Mouse (Mus musculus): ENCODE data around the gene 1700012B09Rik. TPM values are rescaled to one million over a fixed set of nuclear protein-coding genes. Genes with fewer than 3 reads are reported as not detected.

1700012B09Rik gene
- total and polyA plus RNA-seq, 3 experiments, result not detected

GRCm38 (mm10) chr9:14787356-14787755 is 16.5 kb upstream of the 1700012B09Rik start:
- DNase-seq (ENCODE audit: low read depth, low spot score), result no peak
- no peak overlapping the region for H3K4me3 ChIP-seq (ENCODE audit: control insufficient read depth in 1 of 2, insufficient read depth in 1 of 2, low read depth in 2 of 2, low read length in 2 of 2)
- H3K9me3 ChIP-seq (replicated peaks; ENCODE audit: insufficient read depth, low read length), result no peaks in the 10 kb centered on the region
- no peak for TF ChIP-seq ZNF384 (IDR thresholded peaks at IDR 0.05; ENCODE audit: low read depth, low read length)
- TF ChIP-seq POLR2AphosphoS5 (IDR thresholded peaks at IDR 0.05; ENCODE audit: borderline replicate concordance, low read depth, low read length), result peak; percentile 64; the same call in 1 of the 2 replicates
- TF ChIP-seq ZC3H11A (IDR thresholded peaks at IDR 0.05; ENCODE audit: low read depth, low read length), result no peak
- TF ChIP-seq MAFK (IDR thresholded peaks at IDR 0.05; ENCODE audit: borderline replicate concordance, low read depth, low read length), result no peak
- no peaks in the 10 kb centered on the region for H3K27me3 ChIP-seq (ENCODE audit: control insufficient read depth in 1 of 2, insufficient read depth in 2 of 2, low read length in 2 of 2)
- H3K9ac ChIP-seq (ENCODE audit: control insufficient read depth, low read depth, low read length, poor library complexity, severe bottlenecking), result no peak overlapping the region
- H3K27ac ChIP-seq (ENCODE audit: control insufficient read depth, low read depth, low read length), result no peak overlapping the region
- peaks cover 8 to 20% of the 10 kb centered on the region in 2 experiments; a peak in 3 of 4 replicates for H3K4me1 ChIP-seq (ENCODE audit: control insufficient read depth in 1 of 2, insufficient read depth in 2 of 2, low read length in 2 of 2)
- peaks cover 44% of the 10 kb centered on the region for H3K79me2 ChIP-seq (ENCODE audit: control insufficient read depth, insufficient read depth, low read length, poor library complexity)
- peaks cover 49 to 54% of the 10 kb centered on the region in 2 experiments for H3K36me3 ChIP-seq (ENCODE audit: control insufficient read depth in 1 of 2, insufficient read depth in 2 of 2, low read length in 2 of 2)

GRCm38 (mm10) chr9:14784039-14785002 is 13.5 kb upstream of the 1700012B09Rik start, which contains the start of the genes Mre11a and Ankrd49:
TSS of gene Mre11a (plus strand) at chr9:14784654.
TSS of gene Ankrd49 (minus strand) at chr9:14784856.
- Histone ChIP-seq H3K27ac (ENCODE audit: control insufficient read depth, low read depth, low read length) (peak within 1 kb of the TSS; percentile 97), H3K4me3 (ENCODE audit: control insufficient read depth in 1 of 2, insufficient read depth in 1 of 2, low read depth in 2 of 2, low read length in 2 of 2) (peak within 1 kb of the TSS; percentile 56 to 87), H3K36me3 (ENCODE audit: control insufficient read depth in 1 of 2, insufficient read depth in 2 of 2, low read length in 2 of 2) (peaks cover 54 to 66% of the 10 kb centered on the region in 2 experiments), H3K9ac (ENCODE audit: control insufficient read depth, low read depth, low read length, poor library complexity, severe bottlenecking) (peak within 1 kb of the TSS; percentile 93), H3K4me1 (ENCODE audit: control insufficient read depth in 1 of 2, insufficient read depth in 2 of 2, low read length in 2 of 2) (peaks cover 25 to 27% of the 10 kb centered on the region in 2 experiments), H3K27me3 (ENCODE audit: control insufficient read depth in 1 of 2, insufficient read depth in 2 of 2, low read length in 2 of 2) (no peaks in the 10 kb centered on the region), H3K79me2 (ENCODE audit: control insufficient read depth, insufficient read depth, low read length, poor library complexity) (peaks cover 47% of the 10 kb centered on the region), H3K9me3 (replicated peaks; ENCODE audit: insufficient read depth, low read length) (no peaks in the 10 kb centered on the region)
- peak; percentile 100 for DNase-seq (ENCODE audit: low read depth, low spot score)
- peak; percentile 93; the same call in 1 of the 2 replicates for TF ChIP-seq POLR2AphosphoS5 (IDR thresholded peaks at IDR 0.05; ENCODE audit: borderline replicate concordance, low read depth, low read length)
- TF ChIP-seq E2F4 (IDR thresholded peaks at IDR 0.05; ENCODE audit: borderline replicate concordance, low read depth, low read length), result no peak
- TF ChIP-seq ZC3H11A (IDR thresholded peaks at IDR 0.05; ENCODE audit: low read depth, low read length), result no peak
- TF ChIP-seq MYB (IDR thresholded peaks at IDR 0.05; ENCODE audit: low read depth, low read length), result no peak
- peak in 1 of 3 experiments; percentile 33; a peak in 2 of 6 replicates for TF ChIP-seq CTCF (IDR thresholded peaks at IDR 0.05 in 2 of 3, conservative IDR thresholded peaks at IDR 0.05 in 1 of 3; ENCODE audit: control insufficient read depth in 1 of 3, insufficient read depth in 1 of 3, low read depth in 2 of 3, low read length in 3 of 3, poor library complexity in 1 of 3, severe bottlenecking in 1 of 3)
- peak in 1 of 2 experiments; percentile 99; a peak in 2 of 4 replicates for TF ChIP-seq POLR2A (IDR thresholded peaks at IDR 0.05; ENCODE audit: control insufficient read depth in 1 of 2, insufficient read depth in 1 of 2, low read depth in 1 of 2, low read length in 2 of 2, poor library complexity in 1 of 2)

DNA sequence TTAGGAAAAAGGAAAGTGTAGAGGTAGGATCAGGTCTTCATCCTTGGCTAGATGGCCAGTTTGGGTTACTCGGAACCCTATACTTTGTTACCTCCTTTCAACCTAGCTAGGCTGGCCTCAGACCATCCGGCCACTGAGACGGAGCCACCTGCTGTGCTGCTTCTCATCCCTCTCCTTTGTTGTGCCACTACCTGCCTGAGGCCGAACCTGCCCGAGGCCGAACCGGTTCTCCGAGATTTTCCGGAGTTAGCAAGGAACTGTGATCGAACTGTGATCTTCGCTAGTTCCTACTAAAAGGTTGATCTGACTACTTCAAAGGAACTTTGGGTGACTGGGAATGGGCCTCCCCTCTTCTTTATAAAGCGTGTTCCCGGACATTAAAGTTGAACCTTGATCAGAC is 7.5 kb upstream of the 1700012B09Rik start:
- no peak overlapping the region for H3K4me3 ChIP-seq (ENCODE audit: control insufficient read depth in 1 of 2, insufficient read depth in 1 of 2, low read depth in 2 of 2, low read length in 2 of 2)

More for the DNA sequence above, 7.5 kb upstream of the 1700012B09Rik start:
- no peak overlapping the region for H3K9ac ChIP-seq (ENCODE audit: control insufficient read depth, low read depth, low read length, poor library complexity, severe bottlenecking)
- H3K9me3 ChIP-seq (replicated peaks; ENCODE audit: insufficient read depth, low read length), result no peaks in the 10 kb centered on the region
- peaks cover 1 to 2% of the 10 kb centered on the region in 2 experiments; a peak in 2 of 4 replicates for H3K27me3 ChIP-seq (ENCODE audit: control insufficient read depth in 1 of 2, insufficient read depth in 2 of 2, low read length in 2 of 2)
- H3K79me2 ChIP-seq (ENCODE audit: control insufficient read depth, insufficient read depth, low read length, poor library complexity), result peaks cover 8% of the 10 kb centered on the region
- H3K36me3 ChIP-seq (ENCODE audit: control insufficient read depth in 1 of 2, insufficient read depth in 2 of 2, low read length in 2 of 2), result peaks cover 34 to 40% of the 10 kb centered on the region in 2 experiments
- no peak for DNase-seq (ENCODE audit: low read depth, low spot score)
- H3K27ac ChIP-seq (ENCODE audit: control insufficient read depth, low read depth, low read length), result no peak overlapping the region
- H3K4me1 ChIP-seq (ENCODE audit: control insufficient read depth in 1 of 2, insufficient read depth in 2 of 2, low read length in 2 of 2), result peaks cover 13 to 18% of the 10 kb centered on the region in 2 experiments
- no peak for TF ChIP-seq USF1 (IDR thresholded peaks at IDR 0.05; ENCODE audit: low read depth, low read length)
- TF ChIP-seq MYB (IDR thresholded peaks at IDR 0.05; ENCODE audit: low read depth, low read length), result no peak
- no peak for TF ChIP-seq NRF1 (IDR thresholded peaks at IDR 0.05; ENCODE audit: insufficient read depth, low read depth, low read length, poor library complexity, severe bottlenecking)
- no peak for TF ChIP-seq TBP (IDR thresholded peaks at IDR 0.05; ENCODE audit: low read depth, low read length)
- no peak for TF ChIP-seq MXI1 (IDR thresholded peaks at IDR 0.05; ENCODE audit: low read depth, low read length)
- TF ChIP-seq MYC (IDR thresholded peaks at IDR 0.05; ENCODE audit: low read depth, low read length), result no peak

All from MEL (cell line).